Mouse (Mus musculus) embryo, embryonic 10 days (tissue): ENCODE measurements at regions not wholly inside any gene's neighbourhood (a gene's known extent, or its start where the extent isn't known, plus 50 kb on each side); places are given as distances from the start of the nearest gene placed in this dataset.

ENCODE experiments used
- DNase-seq: peaks from one replicate; pipeline ENCODE4 v3.0.0-alpha.2; 2015; ENCODE audit warnings: low spot score

DNA sequence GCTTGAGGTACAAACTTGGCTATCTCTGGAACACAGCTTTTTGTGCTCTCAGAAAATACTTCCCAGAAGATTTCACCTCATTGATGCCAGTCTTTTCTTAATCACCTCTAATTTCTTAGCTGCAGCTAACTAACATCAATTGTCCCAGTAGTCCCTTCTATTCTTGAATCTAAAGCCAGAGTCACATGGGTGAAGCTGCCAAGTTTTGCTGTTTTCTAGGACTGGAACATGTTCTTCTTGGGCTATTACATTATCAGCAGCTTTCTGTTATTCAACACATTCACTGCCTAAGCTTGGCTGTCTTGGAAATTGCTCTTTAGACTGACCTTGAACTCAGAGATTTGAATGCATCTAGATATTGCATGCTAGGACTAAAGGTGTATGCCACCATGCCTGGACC is 583.9 kb downstream of the Cetn3 start:
- no peak for DNase-seq

DNA sequence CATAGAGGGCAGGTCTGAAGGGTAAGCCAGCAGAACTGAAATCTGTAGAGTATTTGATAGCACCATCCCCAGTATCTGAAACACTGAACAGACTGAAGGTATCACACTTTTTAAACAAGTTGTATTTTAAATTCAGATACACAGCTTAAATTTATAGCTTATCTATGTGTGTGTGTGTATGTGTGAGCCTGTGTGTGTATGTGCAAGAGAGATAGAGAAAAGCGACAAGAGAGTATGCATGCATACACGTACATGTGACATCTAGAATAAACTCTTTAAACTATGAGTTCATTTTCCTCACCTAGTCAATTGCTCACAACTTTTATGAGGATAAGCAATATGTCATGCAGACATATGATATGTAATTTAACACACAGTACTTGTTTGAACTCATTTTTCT is 588.7 kb downstream of the Cetn3 start:
- no peak for DNase-seq

DNA sequence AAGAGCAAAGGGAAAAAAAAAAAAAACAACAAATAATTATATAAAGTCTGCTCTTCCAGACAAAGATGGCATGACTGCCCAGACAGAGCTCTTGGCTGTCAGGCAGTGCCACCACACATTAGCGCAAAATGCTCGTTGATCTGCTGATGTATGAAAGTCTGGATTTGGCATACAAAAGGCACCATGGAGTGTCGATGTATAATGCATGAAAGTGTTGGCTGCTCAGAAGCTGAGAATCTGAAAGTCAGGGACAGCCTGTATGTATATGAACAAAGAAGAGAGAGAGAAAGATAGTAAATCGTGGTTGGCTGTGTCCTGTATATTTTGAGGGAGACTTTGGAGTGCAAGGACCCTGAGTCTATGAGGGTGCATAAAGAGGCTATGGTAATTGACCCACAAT is 589.7 kb downstream of the Cetn3 start:
- no peak for DNase-seq

DNA sequence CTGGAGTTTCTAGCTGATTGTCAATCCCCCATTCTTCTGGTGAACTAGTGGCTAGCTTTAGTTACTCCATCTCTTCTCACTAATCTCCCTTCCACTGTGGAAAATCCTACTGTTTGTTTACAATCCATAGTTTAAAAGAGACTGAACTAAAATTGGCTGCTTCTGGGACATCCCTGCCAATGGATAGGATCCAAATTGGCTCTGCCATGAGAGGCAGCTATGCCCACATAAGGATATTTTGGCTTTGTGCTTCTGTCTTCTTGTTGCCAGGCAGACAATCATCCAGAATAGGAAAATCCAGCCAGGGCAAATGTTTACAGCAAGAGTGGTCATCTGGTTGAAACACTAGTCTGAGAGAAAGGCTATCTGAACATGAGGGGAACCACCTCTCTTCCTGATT is 610.0 kb downstream of the Cetn3 start:
- no peak for DNase-seq

DNA sequence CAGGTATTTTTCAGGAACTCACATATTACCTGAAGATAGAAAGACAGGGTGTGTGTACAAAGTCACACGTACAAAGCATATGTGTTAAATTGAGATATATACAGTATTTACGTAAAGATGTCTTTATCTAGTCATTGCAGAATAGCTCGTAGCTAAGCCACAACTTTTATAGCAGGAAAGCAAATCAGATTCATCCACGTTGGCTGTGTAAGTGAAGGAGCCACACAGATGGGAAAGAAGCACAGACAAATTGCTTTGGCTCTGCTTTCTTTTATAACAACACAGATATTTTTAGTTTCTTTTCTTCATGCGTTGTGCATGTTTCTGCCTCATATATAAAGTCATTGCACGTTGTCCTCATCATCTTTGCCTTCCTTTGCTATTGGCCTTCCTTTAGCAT is 610.6 kb downstream of the Cetn3 start:
- no peak for DNase-seq

DNA sequence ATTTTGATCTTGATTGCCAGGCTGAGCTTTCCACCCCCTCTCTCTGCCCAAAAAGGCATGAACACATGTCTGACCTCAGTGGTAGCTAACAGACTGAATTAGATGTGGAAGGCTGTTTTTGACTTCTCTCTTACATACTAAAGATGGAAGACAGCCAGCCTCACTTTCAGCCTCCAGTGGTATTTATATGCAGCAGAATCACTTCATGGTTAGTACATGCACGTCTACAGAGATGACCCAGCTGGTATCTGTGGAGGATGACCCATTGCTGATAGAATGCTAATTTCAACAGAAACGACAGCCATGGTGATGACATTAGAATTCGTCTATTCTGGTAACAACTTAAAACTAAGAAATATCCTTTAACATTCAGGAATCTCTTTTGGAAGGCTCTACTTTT is 630.8 kb downstream of the Cetn3 start:
- no peak for DNase-seq

DNA sequence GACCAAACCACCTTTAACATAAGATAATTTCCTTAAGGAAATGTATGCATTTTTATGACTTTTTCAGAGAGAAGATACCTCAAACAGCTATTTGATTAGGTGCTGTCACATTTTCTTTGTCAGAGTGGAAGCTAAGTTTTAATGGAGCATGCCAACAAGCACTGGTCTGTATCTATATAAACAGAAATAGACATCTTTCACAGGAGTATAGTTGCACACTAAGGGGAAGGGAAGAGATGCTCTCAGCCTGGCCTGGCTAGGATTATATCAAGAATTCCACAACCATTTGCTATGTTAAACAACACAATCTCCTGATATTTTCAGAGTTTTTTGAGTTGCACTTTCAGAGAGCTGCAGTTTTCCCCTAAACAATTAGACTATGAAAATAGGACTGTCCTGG is 638.1 kb downstream of the Cetn3 start:
- DNase-seq = no peak

DNA sequence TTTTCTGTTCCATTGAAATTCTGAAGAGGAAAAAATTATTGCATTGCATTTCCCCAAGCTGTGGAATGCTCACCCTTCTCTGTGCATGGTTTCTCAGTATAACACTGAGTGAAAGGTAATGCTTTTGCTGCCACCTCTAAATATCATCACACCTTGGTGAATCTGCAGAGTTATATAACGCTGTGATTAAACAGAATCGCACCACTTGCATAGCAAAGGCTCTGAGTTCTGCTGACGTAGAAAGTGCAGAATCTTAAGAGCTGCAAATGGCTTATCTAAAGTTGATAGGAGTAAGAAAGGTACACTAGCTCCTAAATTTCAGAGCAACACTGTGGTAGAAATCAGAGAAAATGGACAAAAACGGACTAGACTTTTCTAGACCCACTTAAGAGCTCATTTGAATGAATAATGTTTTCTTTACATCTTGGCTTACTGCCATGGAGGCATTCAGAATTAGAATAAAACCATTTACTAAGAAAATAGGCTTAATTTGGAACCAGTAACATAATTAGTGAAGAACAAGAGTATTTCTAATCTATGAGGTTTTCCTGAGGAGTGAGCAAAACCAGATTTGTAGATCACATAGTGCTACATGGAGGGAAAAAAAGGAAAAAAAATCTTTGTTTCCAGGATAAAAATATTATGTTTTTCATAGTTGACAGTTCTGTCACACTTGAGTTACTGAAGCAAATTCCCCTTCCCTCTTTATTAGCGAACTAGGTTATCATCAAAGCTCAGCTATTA is 641.2 kb downstream of the Cetn3 start:
- DNase-seq = no peak

DNA sequence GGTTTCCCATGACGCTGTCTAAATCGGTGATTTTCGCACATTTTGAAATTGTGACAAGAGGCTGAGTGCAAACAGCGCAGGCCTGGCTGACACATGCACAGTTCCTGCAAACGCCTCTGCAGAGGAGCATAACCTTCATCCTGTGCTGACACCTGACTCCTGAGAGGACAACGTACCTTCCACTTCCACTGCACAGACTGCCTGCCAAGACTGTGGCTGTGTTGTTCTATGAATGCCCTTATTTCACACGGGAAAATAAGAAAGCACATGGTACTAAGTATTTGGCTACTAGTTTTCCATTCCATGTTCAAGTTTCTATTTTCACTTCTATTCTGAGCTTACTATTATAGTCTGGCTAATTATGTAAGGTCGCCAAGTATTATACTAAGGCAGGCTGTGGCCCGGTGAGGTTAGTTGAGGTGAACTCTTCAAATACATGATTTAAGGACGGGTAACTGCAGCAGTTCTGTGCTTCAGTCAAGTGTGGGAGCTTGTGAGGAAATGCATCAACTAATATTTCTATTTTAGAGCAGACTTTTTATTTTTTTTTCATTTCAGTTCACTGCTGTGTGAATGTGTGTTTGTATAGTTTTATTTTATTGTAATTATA is 642.0 kb downstream of the Cetn3 start:
- DNase-seq = no peak

DNA sequence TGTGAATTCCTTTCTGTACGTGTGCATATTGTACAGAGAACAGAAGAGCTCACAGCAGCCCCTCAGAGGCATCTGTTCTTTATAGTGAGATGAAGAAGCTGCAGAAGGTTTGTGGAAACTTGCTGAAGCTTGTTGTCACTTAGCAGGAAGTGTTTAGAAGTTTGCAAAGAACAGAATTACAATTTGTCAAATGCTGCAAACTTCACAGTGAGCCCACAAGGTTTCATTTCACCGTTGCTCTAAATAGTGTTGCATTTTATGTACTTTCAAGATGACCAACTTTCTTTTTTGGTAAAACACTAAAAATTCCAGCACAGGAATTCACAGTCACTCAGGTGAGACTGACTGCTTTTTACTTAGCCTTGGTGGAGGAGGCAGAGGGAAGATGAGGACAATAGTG is 649.5 kb downstream of the Cetn3 start:
- no peak for DNase-seq

DNA sequence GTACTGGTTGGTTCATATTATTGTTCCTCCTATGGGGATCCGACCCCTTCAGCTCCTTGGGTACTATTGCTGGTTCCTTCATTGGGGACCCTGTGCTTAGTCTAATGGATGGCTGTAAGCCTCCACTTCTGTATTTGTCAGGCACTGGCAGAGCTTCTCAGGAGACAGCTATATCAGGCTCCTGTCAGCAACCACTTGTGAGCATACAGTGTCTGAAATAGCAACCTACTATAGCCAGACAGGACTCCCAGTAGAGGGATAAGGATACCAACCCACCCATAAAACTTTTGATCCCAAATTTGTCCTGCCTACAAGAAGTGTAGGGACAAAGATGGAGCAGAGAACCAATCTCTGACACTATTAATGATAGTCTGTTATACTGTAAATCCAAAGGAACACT is 656.4 kb downstream of the Cetn3 start:
- DNase-seq = no peak

DNA sequence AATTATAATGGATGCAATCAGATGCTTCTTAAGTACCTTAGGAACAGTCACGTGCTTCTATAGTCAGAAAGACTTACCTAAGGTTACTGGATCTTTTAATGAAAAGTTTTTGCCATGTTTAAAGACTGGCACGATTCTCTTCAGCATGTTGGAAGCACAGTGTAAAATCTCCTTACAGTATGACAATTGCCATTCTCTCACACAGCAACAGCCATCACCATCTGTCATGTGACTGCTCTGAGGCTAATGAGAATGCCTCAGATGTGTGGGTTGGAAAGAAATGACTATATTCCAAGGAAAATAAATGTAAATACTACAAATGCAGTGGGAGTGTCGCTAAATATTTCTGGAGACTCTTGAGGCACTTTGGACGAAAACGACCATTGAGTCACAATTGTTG is 670.8 kb downstream of the Cetn3 start:
- no peak for DNase-seq

DNA sequence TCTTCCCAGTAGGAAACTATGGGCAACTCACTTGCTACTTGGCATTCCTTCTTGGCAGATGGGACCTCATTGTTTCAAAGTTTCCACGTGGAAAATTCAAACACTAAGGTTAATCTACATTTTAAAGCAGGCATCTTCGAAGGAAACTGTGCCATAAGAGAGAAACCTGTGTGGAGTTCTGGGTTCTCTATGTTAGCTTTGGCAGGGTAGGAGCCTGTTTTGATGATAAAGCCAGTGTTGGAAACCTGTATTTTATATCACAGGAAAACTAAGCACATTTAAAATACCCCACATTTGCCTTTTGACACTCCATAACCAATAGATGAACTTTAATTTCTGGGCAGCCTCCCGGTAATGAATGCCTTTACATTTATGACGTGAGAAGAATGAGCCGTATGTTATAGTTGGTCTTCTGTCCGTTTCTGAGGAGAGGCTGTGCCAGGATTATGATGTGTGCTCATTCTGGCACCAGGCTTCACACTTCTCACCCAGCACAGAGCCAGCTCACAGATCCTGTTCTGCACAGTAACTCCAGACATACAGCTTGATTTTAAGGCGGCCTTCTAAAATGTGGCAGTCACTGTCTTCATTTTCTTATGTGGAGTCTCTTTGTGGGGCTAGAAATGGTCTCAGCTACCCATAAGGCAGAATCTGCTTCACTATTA is 700.5 kb downstream of the Cetn3 start:
- DNase-seq = no peak

DNA sequence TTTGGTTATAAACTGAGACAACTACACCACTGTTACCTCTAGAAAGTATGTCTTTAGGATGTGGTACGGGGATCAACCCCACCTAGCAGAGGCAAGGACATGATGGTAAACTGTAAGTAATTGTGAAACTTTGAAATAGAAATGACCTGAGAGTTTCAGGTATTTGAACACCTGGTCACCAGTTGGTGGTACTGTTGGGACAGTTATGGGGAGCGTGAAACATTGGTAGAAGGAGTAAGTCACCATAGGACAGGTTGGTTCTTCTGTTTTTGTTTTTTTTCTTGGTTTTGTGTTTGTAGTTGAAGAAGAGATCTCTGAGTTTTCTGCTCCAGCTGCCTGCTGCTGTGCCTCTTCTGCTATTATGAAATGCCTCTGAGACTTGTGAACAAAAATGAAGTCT is 713.7 kb downstream of the Cetn3 start:
- no peak for DNase-seq

DNA sequence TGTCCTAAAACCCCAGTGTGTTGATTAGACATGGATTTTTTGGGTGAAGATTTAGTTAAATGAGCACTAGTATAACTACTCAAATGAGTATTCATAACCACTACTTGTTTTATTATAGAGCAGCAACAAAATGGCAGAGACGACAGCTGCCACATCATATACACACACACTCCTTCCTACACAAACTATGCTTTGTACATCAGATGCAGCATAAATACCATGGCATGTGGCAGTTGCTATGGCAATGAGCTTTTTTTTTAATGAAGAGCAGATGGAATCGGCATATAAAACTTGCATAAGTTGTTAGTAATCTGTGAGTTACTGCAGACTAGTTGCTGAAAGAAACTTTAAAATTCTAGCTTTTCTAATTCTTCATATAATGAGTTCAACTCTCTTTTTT is 725.3 kb downstream of the Cetn3 start:
- no peak for DNase-seq

DNA sequence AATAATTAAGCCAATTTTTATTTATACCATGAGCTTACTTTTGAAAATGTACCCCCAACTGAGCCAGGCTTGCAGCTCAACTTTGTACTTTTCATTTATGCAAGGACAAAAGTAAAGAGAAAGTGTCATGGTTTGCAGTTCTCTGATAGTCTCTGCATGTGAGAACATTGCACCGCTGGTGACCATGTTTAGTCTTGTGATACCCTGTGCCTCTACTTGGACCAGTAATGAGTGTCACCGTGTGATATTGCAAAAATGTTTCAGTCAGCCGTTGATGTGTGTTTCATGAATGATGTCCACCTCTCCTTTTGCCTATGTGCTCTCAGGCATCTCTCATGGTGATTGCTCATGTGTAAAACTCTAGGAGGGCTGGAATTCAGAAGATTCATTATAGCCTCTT is 726.6 kb downstream of the Cetn3 start:
- DNase-seq = no peak
